20 mouse cellular contexts compared by ENCODE assay signal in the genomic region with DNA sequence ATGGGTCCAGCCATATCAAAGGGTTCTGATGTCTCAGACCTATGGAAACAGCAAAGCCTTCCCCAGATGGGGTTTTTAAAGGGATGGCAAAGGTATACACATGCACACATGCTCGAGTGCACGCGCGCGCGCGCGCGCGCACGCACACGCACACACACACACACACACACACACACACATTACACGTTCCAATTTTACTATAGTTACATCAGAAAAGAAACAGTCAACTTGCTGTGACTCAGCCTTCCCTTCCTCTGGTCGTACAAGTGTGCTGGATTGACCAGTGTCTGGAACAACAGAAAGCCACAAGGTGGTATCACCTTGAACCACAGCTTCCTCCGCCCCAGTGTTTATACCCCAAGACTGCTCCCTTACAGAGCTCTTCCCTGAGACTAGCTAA. TPM values are rescaled to one million over a fixed set of nuclear protein-coding genes. Genes with fewer than 3 reads are reported as not detected.
DNase-seq lines count a peak whose midpoint lies in the region; ATAC-seq lines count a peak whose summit lies in the region.
"Had no signal": no experiment of that assay in that cellular context is flagged by ENCODE, and none has a peak within 500 bp of the region (broad histone marks: within the 10 kb centered on the region; RNA-seq: fewer than 3 reads in every experiment).

No protein-coding gene starts in this region.

- DNase-seq in CD4-positive, CD25-positive, alpha-beta regulatory T cell, adult 2 months (ENCODE audit: low read depth, low spot score): peak; percentile 43
- DNase-seq in MN1 (ENCODE audit: low spot score): peak; percentile 18
- DNase-seq in induced T-regulatory cell, adult 2 months (ENCODE audit: low read depth): peak; percentile 72
- no peak for DNase-seq in gastrocnemius, adult 18-20 months (ENCODE audit: low spot score)
- no peak for DNase-seq in thymus, postnatal 0 days (ENCODE audit: low spot score)
- DNase-seq: cerebellum, adult 11-12 months; cerebellum, postnatal 14 days; gastrocnemius, postnatal 25 days; heart, adult 2 months; heart, postnatal 14 days; kidney, adult 2 months; lung, embryonic 14.5 days; right cerebral cortex, postnatal 14 days; thymus, postnatal 14 days had no signal

- ATAC-seq in CD4-positive, CD25-positive, alpha-beta regulatory T cell, adult 4 months: no peak
- ATAC-seq in neutrophil, adult 5-6 weeks (ENCODE audit: extremely low read depth, insufficient number of reproducible peaks, low FRiP score, poor library complexity, severe bottlenecking): peak; percentile 20; the same call in 1 of the 2 replicates
- no peak for ATAC-seq in frontal cortex, adult (ENCODE audit: low TSS enrichment)
- ATAC-seq: forebrain, embryonic 14.5 days had no signal

RNA-seq across cellular contexts. Expression of a gene that starts 2.8 kb away (rescaled TPM):
- 100 to 1,000 TPM; 204 to 234 TPM for polyA plus RNA-seq in CD4-positive, CD25-positive, alpha-beta regulatory T cell, adult 4 months (2017; shearing (Covaris generic))
- 80.9 and 102 TPM in 2 replicates for total RNA-seq in neutrophil, adult 5-6 weeks (2017)
- 10 to 100 TPM; 26.7 to 30.4 TPM for total RNA-seq in gastrocnemius, adult 18-20 months (2021)
- polyA plus RNA-seq in thymus, postnatal 0 days (2015; fragmentation: Nextera tagmentation; extraction: Ambion mirVana): 99.1 and 103 TPM in 2 replicates

RNA-seq across cellular contexts. Expression of a gene that starts 49.9 kb away (rescaled TPM):
- 1 to 10 TPM; 1.1 to 1.3 TPM for polyA plus RNA-seq in CD4-positive, CD25-positive, alpha-beta regulatory T cell, adult 4 months (2017; shearing (Covaris generic))
- total RNA-seq in neutrophil, adult 5-6 weeks (2017): not detected in 2 replicates
- total RNA-seq in gastrocnemius, adult 18-20 months (2021): not detected
- polyA plus RNA-seq in thymus, postnatal 0 days (2015; fragmentation: Nextera tagmentation; extraction: Ambion mirVana): 0.27 TPM in 1 of 2 replicates, not detected in the other
- total RNA-seq: gastrocnemius, postnatal 25 days; heart, adult 2 months; heart, postnatal 14 days had no signal
- polyA plus RNA-seq: kidney, postnatal 0 days; liver, embryonic 14.5 days had no signal

Comparison
In these comparisons a context has a peak if more than half of its experiments do, and no peak if none do; other contexts are left out.
1. DNase-seq: peak in CD4-positive, CD25-positive, alpha-beta regulatory T cell, adult 2 months (single experiment), MN1 (single experiment) and induced T-regulatory cell, adult 2 months (single experiment); none in gastrocnemius, adult 18-20 months (single experiment) and thymus, postnatal 0 days (single experiment).